Mouse (Mus musculus) stomach, postnatal 0 days (tissue): ENCODE measurements around the gene Cog1. TPM values are rescaled to one million over a fixed set of nuclear protein-coding genes. Genes with fewer than 3 reads are reported as not detected.

Experiments used
- ATAC-seq: fragments of 200-750 bp; cut with Nextera tagmentation; 2 replicates; pipeline ENCODE4 v1.8.0; 2017; ENCODE audit not compliant: low FRiP score, low TSS enrichment
- DNase-seq: peaks from one replicate; pipeline ENCODE4 v3.0.0-alpha.2; 2016; ENCODE audit warnings: low spot score
- H3K27ac ChIP-seq: fragments of 300-500 bp; sonication (generic); replicated peaks from 2 replicates; pipeline ENCODE4 v1.5.1; 2014; ENCODE audit warnings: mild to moderate bottlenecking, control low read depth
- H3K27me3 ChIP-seq: fragments of 300-500 bp; sonication (generic); 2 replicates; pipeline ENCODE4 v1.6.1; 2014; ENCODE audit warnings: low read length; ENCODE audit not compliant: control insufficient read depth, insufficient read depth
- H3K36me3 ChIP-seq: fragments of 300-500 bp; sonication (generic); 2 replicates; pipeline ENCODE4 v1.6.1; 2014; ENCODE audit warnings: low read length, mixed read lengths; ENCODE audit not compliant: control insufficient read depth, insufficient read depth
- H3K4me1 ChIP-seq: fragments of 300-500 bp; sonication (generic); replicated peaks from 2 replicates; pipeline ENCODE4 v1.6.1; 2014; ENCODE audit warnings: antibody characterized with exemption; ENCODE audit not compliant: control insufficient read depth, insufficient read depth
- H3K4me2 ChIP-seq: fragments of 300-500 bp; sonication (generic); replicated peaks from 2 replicates; pipeline ENCODE4 v1.6.1; 2014; ENCODE audit warnings: low read depth, mild to moderate bottlenecking, control low read depth, moderate library complexity
- H3K4me3 ChIP-seq: fragments of 300-500 bp; sonication (generic); 2 replicates; pipeline ENCODE4 v1.5.1; 2014; ENCODE audit warnings: low read depth, low read length, control low read depth
- H3K9ac ChIP-seq: fragments of 300-500 bp; sonication (generic); 2 replicates; pipeline ENCODE4 v1.6.1; 2014; ENCODE audit warnings: mild to moderate bottlenecking, low read length, control low read depth, mixed read lengths
- H3K9me3 ChIP-seq: fragments of 300-500 bp; sonication (generic); 2 replicates; pipeline ENCODE4 v1.6.1; 2016; ENCODE audit warnings: low read length; ENCODE audit not compliant: control insufficient read depth
- CTCF ChIP-seq: IDR thresholded peaks from 2 replicates; pipeline ENCODE4 v1.5.1; 2016; ENCODE audit warnings: antibody characterized with exemption, low read depth, mild to moderate bottlenecking, moderate library complexity
- EP300 ChIP-seq: optimal IDR thresholded peaks from 2 replicates; pipeline ENCODE3; 2016; ENCODE audit warnings: antibody characterized with exemption
- WGBS: fragments of 180-500 bp; shearing (Covaris S2); extraction: QIAGEN DNeasy Blood & Tissue Kit; methylation state at CpG from one replicate; pipeline ENCODE4 v1.1.7; 2014; 5-methylcytosine and 5-hydroxymethylcytosine counted together
- polyA plus RNA-seq: library from polyadenylated mRNA; unstranded; fragments of >200 nt; fragmentation: Nextera tagmentation; extraction: Ambion mirVana; gene quantifications from 2 replicates; pipeline ENCODE4 v1.2.1, GENCODE M21; 2015

The Cog1 gene
- polyA plus RNA-seq, 1 experiment from 2014 or later = 14.4 TPM

GRCm38 (mm10) chr11:113664279-113664678 is 15.3 kb downstream of the Cog1 start:
- Histone ChIP-seq H3K27me3 (no peaks in the 10 kb centered on the region), H3K4me3 (no peak overlapping the region), H3K9me3 (no peaks in the 10 kb centered on the region), H3K9ac (no peak overlapping the region), H3K4me1 (peaks cover 3% of the 10 kb centered on the region), H3K36me3 (peaks cover 11% of the 10 kb centered on the region), H3K27ac (no peak overlapping the region), H3K4me2 (no peak overlapping the region)
- DNase-seq (no peak), ATAC-seq (no peak)
- 65% methylated on average over 2 of the region's 2 CpGs for WGBS
- TF ChIP-seq CTCF (no peak), EP300 (no peak)

GRCm38 (mm10) chr11:113666205-113666604 is 17.2 kb downstream of the Cog1 start:
- Histone ChIP-seq H3K4me1 (peaks cover 3% of the 10 kb centered on the region), H3K9ac (no peak overlapping the region), H3K9me3 (no peaks in the 10 kb centered on the region), H3K27ac (no peak overlapping the region; the same call in 1 of the 2 replicates), H3K4me2 (no peak overlapping the region), H3K4me3 (no peak overlapping the region), H3K27me3 (no peaks in the 10 kb centered on the region), H3K36me3 (peaks cover 6% of the 10 kb centered on the region)
- ATAC-seq (no peak), DNase-seq (no peak)
- TF ChIP-seq CTCF = no peak
- WGBS = 55% methylated on average over 6 of the region's 6 CpGs

DNA sequence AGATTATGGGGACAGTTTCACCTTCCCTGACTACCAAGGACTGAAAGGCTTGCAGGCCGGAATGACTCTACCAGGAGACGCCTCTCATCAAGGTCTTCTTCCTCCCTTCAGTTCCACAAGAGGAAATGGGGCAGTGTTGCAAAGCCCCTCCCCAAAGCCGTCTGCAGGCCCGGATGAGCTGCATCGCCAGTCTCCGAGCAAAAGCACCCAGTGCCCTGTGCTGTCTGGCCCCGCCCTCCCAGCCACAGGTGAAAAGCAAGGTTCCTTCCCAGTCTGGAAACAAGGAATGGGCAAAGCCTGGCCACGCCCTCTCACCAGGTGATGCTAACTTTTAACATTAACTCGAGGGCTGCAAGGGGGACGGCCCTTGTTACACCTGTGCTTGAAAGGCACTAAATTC is 17.7 kb downstream of the Cog1 start:
- peak overlapping the region; percentile 74; the same call in 1 of the 2 replicates for H3K27ac ChIP-seq
- no peak overlapping the region for H3K4me2 ChIP-seq
- ATAC-seq (peak; percentile 59), DNase-seq (peak; percentile 75)
- no peak overlapping the region for H3K9ac ChIP-seq
- WGBS = 40% methylated on average over 10 of the region's 10 CpGs
- H3K27me3 ChIP-seq = no peaks in the 10 kb centered on the region
- peaks cover 4% of the 10 kb centered on the region for H3K36me3 ChIP-seq
- H3K4me3 ChIP-seq = no peak overlapping the region
- no peak for TF ChIP-seq CTCF
- TF ChIP-seq EP300 = no peak
- peaks cover 3% of the 10 kb centered on the region for H3K4me1 ChIP-seq
- H3K9me3 ChIP-seq = no peaks in the 10 kb centered on the region

DNA sequence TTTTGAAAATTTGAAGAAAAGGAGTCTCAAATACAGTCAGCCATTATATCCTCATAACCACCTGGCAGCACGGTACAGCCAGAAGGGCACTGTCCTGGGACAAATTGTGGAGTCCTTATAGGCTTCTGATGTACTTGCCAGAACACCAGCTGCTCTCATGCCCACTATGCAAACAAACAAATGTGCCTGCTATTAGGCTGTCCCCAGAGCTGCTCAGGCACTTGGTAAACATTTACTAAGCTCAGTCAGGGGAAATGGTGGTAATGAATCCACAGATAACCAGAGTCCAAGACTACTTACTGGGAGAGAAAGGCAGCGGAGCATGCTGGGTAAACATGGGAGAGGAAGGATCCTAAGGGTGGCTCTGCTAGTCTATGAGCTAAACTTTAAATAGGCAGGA is 18.2 kb downstream of the Cog1 start:
- peak; percentile 49 for DNase-seq
- TF ChIP-seq EP300 (no peak), CTCF (no peak)
- peak overlapping the region; percentile 74 for H3K27ac ChIP-seq
- H3K9me3 ChIP-seq = no peaks in the 10 kb centered on the region
- no peaks in the 10 kb centered on the region; the same call in 1 of the 2 replicates for H3K36me3 ChIP-seq
- 44% methylated on average over 2 of the region's 2 CpGs for WGBS
- no peak overlapping the region for H3K4me2 ChIP-seq
- H3K27me3 ChIP-seq = no peaks in the 10 kb centered on the region
- H3K4me3 ChIP-seq = no peak overlapping the region
- peak; percentile 87 for ATAC-seq
- no peak overlapping the region for H3K9ac ChIP-seq
- H3K4me1 ChIP-seq = peaks cover 3% of the 10 kb centered on the region

DNA sequence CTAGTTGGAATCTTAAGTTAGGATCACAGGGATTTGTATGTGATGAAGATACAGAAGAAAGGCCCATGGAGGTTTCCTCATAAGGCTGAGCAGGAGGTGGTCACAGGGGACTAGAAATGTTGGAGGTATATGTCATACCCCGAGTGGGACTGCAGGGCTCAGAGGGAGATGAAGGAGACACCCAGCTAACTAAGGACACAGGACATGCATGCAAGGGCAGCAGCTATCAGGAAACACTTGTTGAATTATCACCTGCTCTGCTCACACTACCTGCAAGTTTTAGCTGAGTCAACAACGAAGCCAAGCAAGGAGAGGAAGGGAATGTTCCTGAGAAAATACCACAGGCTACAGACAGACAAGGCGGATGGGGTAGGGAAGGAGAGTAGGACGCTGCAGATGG is 18.7 kb downstream of the Cog1 start:
- H3K9me3 ChIP-seq = no peaks in the 10 kb centered on the region
- TF ChIP-seq CTCF (no peak), EP300 (no peak)
- no peaks in the 10 kb centered on the region; the same call in 1 of the 2 replicates for H3K36me3 ChIP-seq
- peaks cover 3% of the 10 kb centered on the region for H3K4me1 ChIP-seq
- ATAC-seq (peak; percentile 52), DNase-seq (no peak)
- no peak overlapping the region for H3K4me2 ChIP-seq
- no peak overlapping the region for H3K9ac ChIP-seq
- no peaks in the 10 kb centered on the region for H3K27me3 ChIP-seq
- WGBS = 43% methylated on average over 4 of the region's 4 CpGs
- H3K27ac ChIP-seq = peak overlapping the region; percentile 74
- H3K4me3 ChIP-seq = no peak overlapping the region

- Histone ChIP-seq H3K36me3 (no peaks in the 10 kb centered on the region; the same call in 1 of the 2 replicates), H3K27me3 (no peaks in the 10 kb centered on the region), H3K4me2 (no peak overlapping the region), H3K9ac (no peak overlapping the region), H3K4me1 (peaks cover 3% of the 10 kb centered on the region), H3K27ac (no peak overlapping the region; the same call in 1 of the 2 replicates), H3K4me3 (no peak overlapping the region), H3K9me3 (no peaks in the 10 kb centered on the region)
- 76% methylated on average over 5 of the region's 5 CpGs for WGBS
- ATAC-seq (no peak), DNase-seq (no peak)
- TF ChIP-seq CTCF (no peak), EP300 (no peak)
These were observed 19.9 kb downstream of the Cog1 start for GRCm38 (mm10) chr11:113668857-113669256.
